In the genomic region with DNA sequence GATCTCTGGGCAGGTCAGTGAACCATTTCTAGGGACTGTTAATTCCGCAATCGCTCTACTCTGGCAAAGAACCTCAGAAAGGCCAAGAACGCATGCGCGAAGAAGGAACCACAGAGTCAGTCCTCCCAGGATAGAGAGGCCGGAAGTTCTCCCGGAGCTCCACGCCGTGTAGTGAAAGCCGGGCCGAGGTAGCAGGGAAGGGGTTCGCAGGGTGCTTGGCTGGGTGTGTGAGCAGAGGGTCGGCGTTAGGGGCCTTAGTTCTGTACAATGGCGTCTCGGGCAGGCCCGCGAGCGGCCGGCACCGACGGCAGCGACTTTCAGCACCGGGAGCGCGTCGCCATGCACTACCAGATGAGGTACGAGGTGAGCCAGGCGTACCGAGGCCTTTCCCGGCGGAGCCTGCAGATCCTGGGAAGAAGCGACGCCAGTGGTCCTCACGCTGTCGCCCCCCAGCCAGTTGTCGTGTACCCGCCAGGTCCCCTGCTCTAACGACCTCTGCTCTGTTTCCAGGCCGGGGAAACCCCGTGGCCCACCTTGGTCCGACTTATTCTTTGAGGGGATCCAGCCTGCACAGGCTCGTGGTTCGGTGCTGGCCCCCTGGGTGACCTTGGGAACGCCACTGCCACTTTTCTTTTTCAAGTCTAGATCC, we compare ENCODE assay signal across 8 mouse cellular contexts. TPM values are rescaled to one million over a fixed set of nuclear protein-coding genes. Genes with fewer than 3 reads are reported as not detected.
DNase-seq lines count a peak whose midpoint lies in the region; ATAC-seq and TF ChIP-seq lines count a peak whose summit lies in the region.

Gene Jagn1, plus strand, starts transcription at position 128 of the 649 bp plus-strand sequence.

- WGBS in hindbrain, embryonic 10.5 days: 1% methylated on average over 45 of the region's 45 CpGs
- WGBS in lung, postnatal 0 days: under 1% methylated on average over 35 of the region's 45 CpGs

- H3K9ac ChIP-seq in lung, postnatal 0 days (replicated peaks; ENCODE audit: low read depth): peak within 1 kb of the TSS; percentile 83

- peak within 1 kb of the TSS; percentile 97 for H3K4me3 ChIP-seq in hindbrain, embryonic 10.5 days
- H3K4me3 ChIP-seq in lung, postnatal 0 days (ENCODE audit: low read depth, low read length): peak within 1 kb of the TSS; percentile 91

- ATAC-seq in frontal cortex, adult (ENCODE audit: low TSS enrichment): peak; percentile 98
- peak; percentile 92 for ATAC-seq in lung, postnatal 0 days

- H3K4me2 ChIP-seq in lung, postnatal 0 days (replicated peaks; ENCODE audit: low read depth, low read length): peak within 1 kb of the TSS; percentile 92

- no peak for TF ChIP-seq CTCF in lung, postnatal 0 days (IDR thresholded peaks at IDR 0.05)

- H3K27me3 ChIP-seq in hindbrain, embryonic 10.5 days (ENCODE audit: insufficient read depth, poor library complexity, severe bottlenecking): no peaks in the 10 kb centered on the region
- no peaks in the 10 kb centered on the region for H3K27me3 ChIP-seq in lung, postnatal 0 days (replicated peaks; ENCODE audit: insufficient read depth, low read length)

- H3K27ac ChIP-seq in hindbrain, embryonic 10.5 days: peak within 1 kb of the TSS; percentile 93
- H3K27ac ChIP-seq in lung, postnatal 0 days (ENCODE audit: low read length): peak within 1 kb of the TSS; percentile 74

- DNase-seq in MEL-GATA-1-ER (ENCODE audit: extremely low read depth, low read depth): peak; percentile 86
- DNase-seq in cerebellum, adult 8-10 months: peak; percentile 90
- peak; percentile 95 for DNase-seq in hindbrain, embryonic 10.5 days (ENCODE audit: low spot score)
- DNase-seq in layer of hippocampus, adult 9-11 months: peak; percentile 90
- DNase-seq in lung, postnatal 0 days (ENCODE audit: low spot score): peak; percentile 95
- peak; percentile 94 for DNase-seq in ovary, postnatal 14 days (ENCODE audit: low spot score)
- peak; percentile 93 for DNase-seq in thymus, postnatal 14 days

- peaks cover 16% of the 10 kb centered on the region for H3K4me1 ChIP-seq in hindbrain, embryonic 10.5 days (replicated peaks)
- H3K4me1 ChIP-seq in lung, postnatal 0 days (ENCODE audit: insufficient read depth, low read depth, low read length): 0 out of 2 replicates have a peak, but pooled peaks cover 5% of the 10 kb centered on the region

- no peaks in the 10 kb centered on the region for H3K9me3 ChIP-seq in hindbrain, embryonic 10.5 days
- no peaks in the 10 kb centered on the region for H3K9me3 ChIP-seq in lung, postnatal 0 days (ENCODE audit: low read length)

- TF ChIP-seq EP300 in lung, postnatal 0 days (IDR thresholded peaks at IDR 0.05): no peak

- peaks cover 25% of the 10 kb centered on the region for H3K36me3 ChIP-seq in hindbrain, embryonic 10.5 days
- H3K36me3 ChIP-seq in lung, postnatal 0 days (ENCODE audit: insufficient read depth, low read length): no peaks in the 10 kb centered on the region

RNA-seq across cellular contexts. Expression of gene Jagn1, which starts in this region (rescaled TPM):
- 86.5 and 87.9 TPM in 2 replicates for polyA plus RNA-seq in hindbrain, embryonic 10.5 days (2016; fragmentation: Nextera tagmentation; extraction: Ambion mirVana)
- polyA plus RNA-seq in lung, postnatal 0 days (2015; fragmentation: Nextera tagmentation; extraction: Ambion mirVana): 57.8 and 60.1 TPM in 2 replicates

Comparison
In these comparisons a context has a peak if more than half of its experiments do, and no peak if none do; other contexts are left out.
1. Peak in every context shown above with its lines: DNase-seq, ATAC-seq, H3K4me3 ChIP-seq and H3K27ac ChIP-seq.